Mouse (Mus musculus): Measurements from ENCODE around the gene Chd8. TPM values are rescaled to one million over a fixed set of nuclear protein-coding genes. Genes with fewer than 3 reads are reported as not detected.

Chd8 gene
- polyA plus RNA-seq, 1 experiment from 2014 or later, result 12.6 TPM

DNA sequence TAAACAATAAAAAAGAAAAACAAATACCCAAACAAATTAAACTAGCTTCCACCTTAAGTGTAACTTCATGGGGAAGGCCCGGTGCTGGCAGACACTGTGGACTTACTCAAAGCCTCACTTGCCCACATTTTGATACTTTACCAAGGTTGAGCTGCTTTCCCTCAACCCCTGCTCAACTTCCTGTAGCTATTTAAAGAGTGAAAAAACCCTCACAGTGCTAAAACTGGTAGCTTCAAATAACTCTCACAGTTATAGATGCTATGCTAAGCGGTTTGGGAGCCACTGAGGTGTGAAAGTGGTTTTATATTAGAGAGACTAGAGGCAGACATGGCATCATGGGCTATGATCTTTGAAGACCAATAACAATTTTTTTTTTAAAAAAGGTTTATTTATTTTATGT, 91.0 kb downstream of the Chd8 start:
- H3K4me2 ChIP-seq (replicated peaks; ENCODE audit: low read depth), result no peak overlapping the region
- 96% methylated on average over 2 of the region's 2 CpGs for WGBS
- DNase-seq (ENCODE audit: low spot score) (no peak), ATAC-seq (ENCODE audit: low FRiP score, low TSS enrichment) (no peak)
- no peaks in the 10 kb centered on the region for H3K4me1 ChIP-seq (replicated peaks; ENCODE audit: control insufficient read depth, insufficient read depth)
- H3K36me3 ChIP-seq (ENCODE audit: control insufficient read depth, insufficient read depth, low read length), result peaks cover 10% of the 10 kb centered on the region
- H3K9me3 ChIP-seq (ENCODE audit: control insufficient read depth, low read length), result no peaks in the 10 kb centered on the region
- TF ChIP-seq EP300 (optimal IDR thresholded peaks at IDR 0.05) (no peak), CTCF (IDR thresholded peaks at IDR 0.05; ENCODE audit: low read depth) (no peak)
- no peak overlapping the region for H3K27ac ChIP-seq (replicated peaks)
- H3K9ac ChIP-seq (ENCODE audit: low read length), result no peak overlapping the region
- no peaks in the 10 kb centered on the region for H3K27me3 ChIP-seq (ENCODE audit: control insufficient read depth, insufficient read depth, low read length)
- no peak overlapping the region for H3K4me3 ChIP-seq (ENCODE audit: low read depth, low read length)

DNA sequence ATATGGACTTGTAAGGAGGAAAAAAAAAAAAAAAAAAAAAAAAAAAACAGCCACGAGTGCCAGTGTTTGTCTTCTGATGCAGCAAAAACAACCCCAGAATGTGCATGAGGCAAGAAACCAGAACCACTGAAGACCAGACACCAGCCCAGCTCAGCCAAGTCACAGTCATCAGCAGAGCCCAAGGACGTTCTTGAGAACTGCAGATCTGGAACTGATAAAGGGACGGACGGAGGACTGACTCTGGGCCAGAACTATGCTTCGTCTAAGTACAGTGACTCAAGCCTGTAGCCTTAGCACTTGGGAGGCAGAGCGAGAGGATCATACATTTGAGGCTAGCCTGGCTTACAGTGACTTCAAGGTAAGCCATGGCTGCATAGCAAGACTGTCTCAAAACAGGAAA, 96.7 kb downstream of the Chd8 start:
- 80% methylated on average over 6 of the region's 6 CpGs for WGBS
- no peak overlapping the region for H3K9ac ChIP-seq (ENCODE audit: low read length)
- no peaks in the 10 kb centered on the region for H3K27me3 ChIP-seq (ENCODE audit: control insufficient read depth, insufficient read depth, low read length)
- H3K4me2 ChIP-seq (replicated peaks; ENCODE audit: low read depth), result no peak overlapping the region
- H3K27ac ChIP-seq (replicated peaks), result no peak overlapping the region
- DNase-seq (ENCODE audit: low spot score), result no peak
- no peak for TF ChIP-seq EP300 (optimal IDR thresholded peaks at IDR 0.05)
- no peak for TF ChIP-seq CTCF (IDR thresholded peaks at IDR 0.05; ENCODE audit: low read depth)
- H3K4me1 ChIP-seq (replicated peaks; ENCODE audit: control insufficient read depth, insufficient read depth), result no peaks in the 10 kb centered on the region
- H3K4me3 ChIP-seq (ENCODE audit: low read depth, low read length), result no peak overlapping the region
- ATAC-seq (ENCODE audit: low FRiP score, low TSS enrichment), result no peak
- H3K36me3 ChIP-seq (ENCODE audit: control insufficient read depth, insufficient read depth, low read length), result peaks cover 21% of the 10 kb centered on the region
- H3K9me3 ChIP-seq (ENCODE audit: control insufficient read depth, low read length), result no peaks in the 10 kb centered on the region

DNA sequence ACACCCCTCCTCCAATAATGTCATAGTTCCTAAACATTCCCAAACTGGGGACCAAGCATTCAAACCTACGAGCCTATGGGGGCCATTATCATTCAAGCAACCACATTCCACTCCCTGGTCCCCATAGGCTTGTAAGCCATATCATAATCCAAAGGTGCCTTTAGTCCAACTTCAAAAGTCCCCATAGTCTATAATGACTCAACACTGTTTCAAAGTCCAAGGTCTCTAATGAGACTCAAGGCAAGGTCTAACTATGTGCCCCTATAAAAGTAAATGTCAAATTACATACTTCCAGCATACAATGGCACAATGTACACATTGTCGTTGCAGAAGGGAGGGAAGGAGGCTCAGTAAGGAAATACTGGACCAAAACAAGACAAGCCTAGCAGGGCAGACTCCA, 102.6 kb downstream of the Chd8 start:
- no peak for DNase-seq (ENCODE audit: low spot score)
- Histone ChIP-seq H3K27me3 (ENCODE audit: control insufficient read depth, insufficient read depth, low read length) (no peaks in the 10 kb centered on the region), H3K4me2 (replicated peaks; ENCODE audit: low read depth) (no peak overlapping the region), H3K9me3 (ENCODE audit: control insufficient read depth, low read length) (no peaks in the 10 kb centered on the region), H3K4me1 (replicated peaks; ENCODE audit: control insufficient read depth, insufficient read depth) (no peaks in the 10 kb centered on the region), H3K9ac (ENCODE audit: low read length) (no peak overlapping the region), H3K4me3 (ENCODE audit: low read depth, low read length) (no peak overlapping the region), H3K36me3 (ENCODE audit: control insufficient read depth, insufficient read depth, low read length) (peaks cover 11% of the 10 kb centered on the region; the same call in 1 of the 2 replicates), H3K27ac (replicated peaks) (no peak overlapping the region)
- ATAC-seq (ENCODE audit: low FRiP score, low TSS enrichment), result no peak
- WGBS, result 82% methylated on average over 2 of the region's 2 CpGs
- TF ChIP-seq EP300 (optimal IDR thresholded peaks at IDR 0.05), result no peak
- TF ChIP-seq CTCF (IDR thresholded peaks at IDR 0.05; ENCODE audit: low read depth), result no peak

DNA sequence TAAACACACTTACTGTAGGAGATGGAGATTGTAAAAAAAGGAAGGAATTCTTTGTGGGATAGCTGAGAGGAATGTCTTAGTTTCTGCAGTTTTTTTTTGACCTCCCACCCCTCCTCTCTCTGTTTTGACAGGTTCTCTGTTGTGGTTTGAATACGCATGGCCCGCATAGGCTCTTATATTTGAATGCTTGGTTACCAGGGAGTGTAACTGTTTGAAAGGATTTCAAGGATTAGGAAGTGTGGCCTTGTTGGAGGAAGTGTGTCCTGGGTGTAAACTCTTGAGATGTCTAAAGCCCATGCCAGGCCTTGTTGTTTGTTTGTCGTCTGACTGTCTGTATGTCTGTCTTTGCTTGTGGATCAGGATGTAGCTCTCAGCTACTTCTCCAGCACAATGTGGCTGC, 105.0 kb downstream of the Chd8 start:
- DNase-seq (ENCODE audit: low spot score) (no peak), ATAC-seq (ENCODE audit: low FRiP score, low TSS enrichment) (no peak)
- Histone ChIP-seq H3K27me3 (ENCODE audit: control insufficient read depth, insufficient read depth, low read length) (no peaks in the 10 kb centered on the region), H3K27ac (replicated peaks) (no peak overlapping the region), H3K9me3 (ENCODE audit: control insufficient read depth, low read length) (no peaks in the 10 kb centered on the region), H3K36me3 (ENCODE audit: control insufficient read depth, insufficient read depth, low read length) (no peaks in the 10 kb centered on the region), H3K4me2 (replicated peaks; ENCODE audit: low read depth) (no peak overlapping the region), H3K9ac (ENCODE audit: low read length) (no peak overlapping the region), H3K4me3 (ENCODE audit: low read depth, low read length) (no peak overlapping the region), H3K4me1 (replicated peaks; ENCODE audit: control insufficient read depth, insufficient read depth) (no peaks in the 10 kb centered on the region)
- TF ChIP-seq EP300 (optimal IDR thresholded peaks at IDR 0.05), result no peak
- no peak for TF ChIP-seq CTCF (IDR thresholded peaks at IDR 0.05; ENCODE audit: low read depth)
- WGBS, result 55% methylated on average over 3 of the region's 3 CpGs

GRCm38 (mm10) chr14:52152179-52152578, 105.4 kb downstream of the Chd8 start:
- Histone ChIP-seq H3K27ac (replicated peaks) (no peak overlapping the region), H3K27me3 (ENCODE audit: control insufficient read depth, insufficient read depth, low read length) (no peaks in the 10 kb centered on the region), H3K4me2 (replicated peaks; ENCODE audit: low read depth) (no peak overlapping the region), H3K4me3 (ENCODE audit: low read depth, low read length) (no peak overlapping the region), H3K36me3 (ENCODE audit: control insufficient read depth, insufficient read depth, low read length) (no peaks in the 10 kb centered on the region), H3K9me3 (ENCODE audit: control insufficient read depth, low read length) (no peaks in the 10 kb centered on the region), H3K9ac (ENCODE audit: low read length) (no peak overlapping the region), H3K4me1 (replicated peaks; ENCODE audit: control insufficient read depth, insufficient read depth) (no peaks in the 10 kb centered on the region)
- TF ChIP-seq EP300 (optimal IDR thresholded peaks at IDR 0.05) (no peak), CTCF (IDR thresholded peaks at IDR 0.05; ENCODE audit: low read depth) (no peak)
- WGBS, result 37% methylated on average over 7 of the region's 7 CpGs
- ATAC-seq (ENCODE audit: low FRiP score, low TSS enrichment) (no peak), DNase-seq (ENCODE audit: low spot score) (no peak)

- H3K4me1 ChIP-seq (replicated peaks; ENCODE audit: control insufficient read depth, insufficient read depth), result no peaks in the 10 kb centered on the region
- H3K27ac ChIP-seq (replicated peaks), result no peak overlapping the region
- WGBS, result 69% methylated on average over 4 of the region's 4 CpGs
- DNase-seq (ENCODE audit: low spot score), result no peak
- no peak for ATAC-seq (ENCODE audit: low FRiP score, low TSS enrichment)
- H3K36me3 ChIP-seq (ENCODE audit: control insufficient read depth, insufficient read depth, low read length), result no peaks in the 10 kb centered on the region
- no peak overlapping the region for H3K9ac ChIP-seq (ENCODE audit: low read length)
- H3K4me2 ChIP-seq (replicated peaks; ENCODE audit: low read depth), result no peak overlapping the region
- no peaks in the 10 kb centered on the region for H3K27me3 ChIP-seq (ENCODE audit: control insufficient read depth, insufficient read depth, low read length)
- H3K4me3 ChIP-seq (ENCODE audit: low read depth, low read length), result no peak overlapping the region
- H3K9me3 ChIP-seq (ENCODE audit: control insufficient read depth, low read length), result no peaks in the 10 kb centered on the region
- TF ChIP-seq EP300 (optimal IDR thresholded peaks at IDR 0.05), result no peak
- TF ChIP-seq CTCF (IDR thresholded peaks at IDR 0.05; ENCODE audit: low read depth), result no peak
Observed at GRCm38 (mm10) chr14:52149888-52150287, 107.7 kb downstream of the Chd8 start.

Other genes starting within 250 kb of the Chd8 start
- 4.6 and 4.9 TPM in 2 replicates for gene Tmem253, start 242.1 kb downstream of the Chd8 start, polyA plus RNA-seq (2015; fragmentation: Nextera tagmentation; extraction: Ambion mirVana)
- gene Zfp219, start 237.0 kb downstream of the Chd8 start, polyA plus RNA-seq (2015; fragmentation: Nextera tagmentation; extraction: Ambion mirVana), result 18.1 and 18.5 TPM in 2 replicates
- gene Olfr221, start 215.3 kb downstream of the Chd8 start, polyA plus RNA-seq (2015; fragmentation: Nextera tagmentation; extraction: Ambion mirVana), result not detected in 2 replicates
- gene Hnrnpc, start 153.8 kb downstream of the Chd8 start, polyA plus RNA-seq (2015; fragmentation: Nextera tagmentation; extraction: Ambion mirVana), result 162 and 167 TPM in 2 replicates
- gene Rpgrip1, start 147.1 kb downstream of the Chd8 start, polyA plus RNA-seq (2015; fragmentation: Nextera tagmentation; extraction: Ambion mirVana), result 29.4 and 29.8 TPM in 2 replicates
- gene Supt16, start 60.4 kb downstream of the Chd8 start, polyA plus RNA-seq (2015; fragmentation: Nextera tagmentation; extraction: Ambion mirVana), result 15.2 and 20.0 TPM in 2 replicates
- gene Tox4, start 21.4 kb upstream of the Chd8 start, polyA plus RNA-seq (2015; fragmentation: Nextera tagmentation; extraction: Ambion mirVana), result 21.5 and 22.9 TPM in 2 replicates
- gene Rab2b, start 21.8 kb upstream of the Chd8 start, polyA plus RNA-seq (2015; fragmentation: Nextera tagmentation; extraction: Ambion mirVana), result 6.9 and 7.3 TPM in 2 replicates
- gene Mettl3, start 47.3 kb upstream of the Chd8 start, polyA plus RNA-seq (2015; fragmentation: Nextera tagmentation; extraction: Ambion mirVana), result 13.7 and 15.9 TPM in 2 replicates
- gene Sall2, start 71.0 kb upstream of the Chd8 start, polyA plus RNA-seq (2015; fragmentation: Nextera tagmentation; extraction: Ambion mirVana), result 1.9 and 2.1 TPM in 2 replicates
- not detected in 2 replicates for gene Olfr1513, start 98.6 kb upstream of the Chd8 start, polyA plus RNA-seq (2015; fragmentation: Nextera tagmentation; extraction: Ambion mirVana)
- not detected in 2 replicates for gene Olfr1512, start 121.4 kb upstream of the Chd8 start, polyA plus RNA-seq (2015; fragmentation: Nextera tagmentation; extraction: Ambion mirVana)
- 0.13 TPM in 1 of 2 replicates, not detected in the other for gene Olfr1511, start 139.6 kb upstream of the Chd8 start, polyA plus RNA-seq (2015; fragmentation: Nextera tagmentation; extraction: Ambion mirVana)
- gene Olfr1510, start 156.6 kb upstream of the Chd8 start, polyA plus RNA-seq (2015; fragmentation: Nextera tagmentation; extraction: Ambion mirVana), result 0.21 and 0.35 TPM in 2 replicates
- not detected in 2 replicates for gene Olfr1509, start 185.2 kb upstream of the Chd8 start, polyA plus RNA-seq (2015; fragmentation: Nextera tagmentation; extraction: Ambion mirVana)
- gene Olfr1508, start 209.7 kb upstream of the Chd8 start, polyA plus RNA-seq (2015; fragmentation: Nextera tagmentation; extraction: Ambion mirVana), result not detected in 2 replicates
- gene Olfr1507, start 238.0 kb upstream of the Chd8 start, polyA plus RNA-seq (2015; fragmentation: Nextera tagmentation; extraction: Ambion mirVana), result not detected in 2 replicates

All from stomach, postnatal 0 days (tissue).